Mouse (Mus musculus): Measurements from ENCODE around the gene Zfhx3.

- TF ChIP-seq POLR2A (IDR thresholded peaks at IDR 0.05; ENCODE audit: low read depth, low read length), result no peak
- TF ChIP-seq CTCF (conservative IDR thresholded peaks at IDR 0.05; ENCODE audit: insufficient read depth, insufficient read length, low read depth, low read length), result no peak
Observed at GRCm38 (mm10) chr8:108363435-108363834, 421.0 kb downstream of the Zfhx3 start.

Data from kidney, adult 2 months (tissue).